Mouse (Mus musculus) cortical plate, adult 2 months (tissue): ENCODE results near the gene Hist1h2be.

Experiments used
- CTCF ChIP-seq: fragments of 200-500 bp; IDR thresholded peaks from 2 replicates; pipeline ENCODE4 v1.5.1; 2011; ENCODE audit warnings: mild to moderate bottlenecking, control low read depth, low read length; ENCODE audit not compliant: insufficient read depth; ENCODE audit errors: extremely low read depth
- POLR2A ChIP-seq: fragments of 200-500 bp; IDR thresholded peaks from 2 replicates; pipeline ENCODE4 v1.6.1; 2011; ENCODE audit warnings: mild to moderate bottlenecking, low read length, control low read depth; ENCODE audit not compliant: insufficient read depth; ENCODE audit errors: extremely low read depth

- no peak for TF ChIP-seq CTCF
- TF ChIP-seq POLR2A, result no peak
These were observed 15.9 kb downstream of the Hist1h2be start for GRCm38 (mm10) chr13:23605052-23605451.
